8 mouse cellular contexts compared by ENCODE assay signal in genomic region chr17:12768415-12769379, GRCm38 (mm10). TPM values are rescaled to one million over a fixed set of nuclear protein-coding genes. Genes with fewer than 3 reads are reported as not detected.
DNase-seq lines count a peak whose midpoint lies in the region; ATAC-seq lines count a peak whose summit lies in the region.

No protein-coding gene starts in this region.

- peak overlapping the region; percentile 90 for H3K9ac ChIP-seq in kidney, embryonic 14.5 days (ENCODE audit: low read depth, low read length)

- peak overlapping the region; percentile 83; the same call in 1 of the 2 replicates for H3K27ac ChIP-seq in kidney, embryonic 14.5 days (ENCODE audit: low read depth, low read length)

- no peak for DNase-seq in kidney, adult 9 months
- peak; percentile 33 for DNase-seq in ZHBTc4 (ENCODE audit: low read depth, low spot score)
- peak; percentile 38 for DNase-seq in heart, postnatal 4 days
- peak; percentile 31 for DNase-seq in lung, postnatal 10 days
- DNase-seq in ovary, adult 18-20 months (ENCODE audit: low spot score): no peak
- no peak for DNase-seq in left cerebral cortex, postnatal 25 days (ENCODE audit: low spot score in 2 of 2)
- no peak for DNase-seq in urinary bladder, postnatal 14 days (ENCODE audit: low spot score)

- peak; percentile 47; the same call in 1 of the 2 replicates for ATAC-seq in kidney, embryonic 14.5 days (ENCODE audit: low FRiP score, low TSS enrichment)

- H3K4me1 ChIP-seq in kidney, embryonic 14.5 days (ENCODE audit: control insufficient read depth, insufficient read depth, low read length): peaks cover 17% of the 10 kb centered on the region

- peak overlapping the region; percentile 65 for H3K4me2 ChIP-seq in kidney, embryonic 14.5 days (replicated peaks; ENCODE audit: low read depth, low read length)

- peak overlapping the region; percentile 76 for H3K4me3 ChIP-seq in kidney, embryonic 14.5 days (ENCODE audit: low read length)

- peaks cover 12% of the 10 kb centered on the region; the same call in 1 of the 2 replicates for H3K36me3 ChIP-seq in kidney, embryonic 14.5 days (ENCODE audit: control insufficient read depth, insufficient read depth, low read length)

- intact Hi-C loops in left cerebral cortex, postnatal 25 days (cut with DNase I): no loop called here

- H3K9me3 ChIP-seq in kidney, embryonic 14.5 days (ENCODE audit: control insufficient read depth, low read length): peaks cover 5% of the 10 kb centered on the region; the same call in 1 of the 2 replicates

- WGBS in kidney, embryonic 14.5 days: 22% methylated on average over 31 of the region's 41 CpGs

- H3K27me3 ChIP-seq in kidney, embryonic 14.5 days (ENCODE audit: control insufficient read depth, insufficient read depth, low read length): no peaks in the 10 kb centered on the region

RNA-seq across cellular contexts. Expression of gene Igf2r, which starts 0.8 kb away (rescaled TPM):
- 20.7 and 37.8 TPM in 2 replicates for polyA plus RNA-seq in kidney, embryonic 14.5 days (2014; fragmentation: Nextera tagmentation; extraction: Ambion mirVana)
- 100 to 1,000 TPM; 318 TPM for total RNA-seq in heart, postnatal 4 days (2021)
- total RNA-seq in left cerebral cortex, postnatal 25 days (2021): 10 to 100 TPM; 28.5 to 29.2 TPM

Comparison
In these comparisons a context has a peak if more than half of its experiments do, and no peak if none do; other contexts are left out.
1. DNase-seq: peak in ZHBTc4 (single experiment), heart, postnatal 4 days (single experiment) and lung, postnatal 10 days (single experiment); none in kidney, adult 9 months (single experiment), ovary, adult 18-20 months (single experiment), left cerebral cortex, postnatal 25 days (0 of 2) and urinary bladder, postnatal 14 days (single experiment).
2. RNA of gene Igf2r, which starts 0.8 kb away (total RNA-seq): 318 TPM in heart, postnatal 4 days; 28.5 to 29.2 TPM in left cerebral cortex, postnatal 25 days; every median in the first group is over 10 times any median in the second.